Mouse (Mus musculus) bone marrow macrophage, adult 2 months (primary cell): Measurements from ENCODE around the gene Ptprd.

Source experiments
- CTCF ChIP-seq: IDR thresholded peaks from 2 replicates; pipeline ENCODE4 v1.5.1; 2012; ENCODE audit warnings: low read depth, mild to moderate bottlenecking, low read length, moderate library complexity
- POLR2A ChIP-seq: IDR thresholded peaks from 2 replicates; pipeline ENCODE4 v1.6.1; 2012; ENCODE audit warnings: mild to moderate bottlenecking, low read depth, low read length, borderline replicate concordance

DNA sequence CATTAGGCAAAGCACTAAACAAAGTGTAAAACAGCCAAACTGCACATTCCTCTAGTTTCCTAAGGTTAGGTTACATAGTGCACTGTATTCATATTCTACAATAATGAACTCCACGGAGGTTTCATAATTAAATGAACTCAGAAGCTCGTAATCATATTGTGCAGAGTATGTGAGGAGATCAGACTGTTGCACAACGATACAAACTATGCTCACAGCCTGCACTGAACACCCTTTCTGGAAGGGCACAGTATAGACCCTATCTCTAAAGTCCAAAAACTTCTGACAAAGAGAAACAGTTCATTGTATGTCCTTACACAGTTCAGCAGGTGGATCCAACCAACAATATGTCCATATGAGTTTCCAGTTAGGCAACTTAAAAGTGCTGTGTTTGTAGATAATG, 1844.5 kb downstream of the Ptprd start:
- no peak for TF ChIP-seq POLR2A
- TF ChIP-seq CTCF = no peak
